Mouse (Mus musculus) heart, postnatal 0 days (tissue): ENCODE data around the gene Gm10135.
"Not testable (repeated sequence)": the region's sequence is repeated elsewhere in the genome, so short reads cannot be mapped to it uniquely, and the experiment has no call there.

Experiments
- CTCF ChIP-seq: IDR thresholded peaks from 2 replicates; pipeline ENCODE4 v1.5.1; 2016; ENCODE audit warnings: antibody characterized with exemption, control low read depth, low read depth
- EP300 ChIP-seq: IDR thresholded peaks from 2 replicates; pipeline ENCODE4 v1.6.1; 2016; ENCODE audit warnings: antibody characterized with exemption, low read depth

DNA sequence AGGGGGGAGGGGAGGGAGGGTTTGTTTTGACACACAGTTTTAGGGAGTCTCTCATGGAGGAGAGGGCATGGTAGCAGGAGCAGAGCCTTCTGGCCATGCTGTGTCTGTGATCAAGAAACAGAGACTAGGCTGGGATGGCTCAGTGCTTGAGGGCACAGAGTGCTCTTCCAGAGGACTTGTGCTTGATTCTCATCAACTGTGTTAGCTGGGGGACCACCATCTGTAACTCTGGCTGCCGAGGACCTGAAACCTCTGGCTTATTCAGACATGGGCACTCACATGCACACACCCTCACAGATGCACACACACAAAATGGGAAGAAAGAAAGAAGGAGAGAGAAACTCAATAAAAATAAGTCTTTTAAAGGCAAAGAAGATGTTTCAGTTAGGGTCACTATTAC, 24.0 kb upstream of the Gm10135 start:
- TF ChIP-seq CTCF, EP300: not testable (repeated sequence)
